Mouse (Mus musculus): ENCODE data around the gene Ccsap. TPM values are rescaled to one million over a fixed set of nuclear protein-coding genes. Genes with fewer than 3 reads are reported as not detected.
"Not testable (repeated sequence)": the region's sequence is repeated elsewhere in the genome, so short reads cannot be mapped to it uniquely, and the experiment has no call there.

The Ccsap gene
- polyA plus RNA-seq, 1 experiment from 2014 or later: 2.1 TPM

- peaks cover 3% of the 10 kb centered on the region; the same call in 1 of the 2 replicates for H3K36me3 ChIP-seq (ENCODE audit: control insufficient read depth, insufficient read depth, low read length)
- H3K27ac ChIP-seq (ENCODE audit: low read length): no peak overlapping the region
- H3K4me2 ChIP-seq (ENCODE audit: low read depth, low read length): no peak overlapping the region
- 81% methylated on average over 19 of the region's 19 CpGs for WGBS
- H3K4me1 ChIP-seq (ENCODE audit: control insufficient read depth, insufficient read depth, low read length): no peaks in the 10 kb centered on the region
- no peak overlapping the region for H3K9ac ChIP-seq (ENCODE audit: low read length)
- no peaks in the 10 kb centered on the region; the same call in 1 of the 2 replicates for H3K9me3 ChIP-seq (replicated peaks; ENCODE audit: control insufficient read depth, low read length)
- H3K4me3 ChIP-seq (replicated peaks; ENCODE audit: low read length): no peak overlapping the region
- no peak for ATAC-seq (ENCODE audit: insufficient read depth, low FRiP score)
- no peaks in the 10 kb centered on the region for H3K27me3 ChIP-seq (ENCODE audit: control insufficient read depth, insufficient read depth, low read length)
Observed at GRCm38 (mm10) chr8:123819683-123820610, 40.1 kb downstream of the Ccsap start.

- H3K27ac ChIP-seq (ENCODE audit: low read length): no peak overlapping the region
- 90% methylated on average over 11 of the region's 11 CpGs for WGBS
- no peak for ATAC-seq (ENCODE audit: insufficient read depth, low FRiP score)
Observed at GRCm38 (mm10) chr8:123817747-123818146, 42.3 kb downstream of the Ccsap start.

GRCm38 (mm10) chr8:123816939-123817338 is 43.1 kb downstream of the Ccsap start:
- no peak overlapping the region for H3K27ac ChIP-seq (ENCODE audit: low read length)
- no peak for ATAC-seq (ENCODE audit: insufficient read depth, low FRiP score)
- WGBS: 76% methylated on average over 8 of the region's 8 CpGs

More at GRCm38 (mm10) chr8:123817747-123818146, 42.3 kb downstream of the Ccsap start:
- Histone ChIP-seq H3K9ac (ENCODE audit: low read length) (no peak overlapping the region), H3K27me3 (ENCODE audit: control insufficient read depth, insufficient read depth, low read length) (no peaks in the 10 kb centered on the region), H3K4me2 (ENCODE audit: low read depth, low read length) (no peak overlapping the region), H3K4me3 (replicated peaks; ENCODE audit: low read length) (no peak overlapping the region), H3K9me3 (replicated peaks; ENCODE audit: control insufficient read depth, low read length) (no peaks in the 10 kb centered on the region), H3K36me3 (ENCODE audit: control insufficient read depth, insufficient read depth, low read length) (no peaks in the 10 kb centered on the region), H3K4me1 (ENCODE audit: control insufficient read depth, insufficient read depth, low read length) (peaks cover 4% of the 10 kb centered on the region; the same call in 1 of the 2 replicates)

GRCm38 (mm10) chr8:123815325-123815724 is 44.7 kb downstream of the Ccsap start:
- H3K4me2 ChIP-seq (ENCODE audit: low read depth, low read length): no peak overlapping the region
- no peak for ATAC-seq (ENCODE audit: insufficient read depth, low FRiP score)
- no peaks in the 10 kb centered on the region for H3K27me3 ChIP-seq (ENCODE audit: control insufficient read depth, insufficient read depth, low read length)
- H3K9ac ChIP-seq (ENCODE audit: low read length): no peak overlapping the region
- no peak overlapping the region for H3K27ac ChIP-seq (ENCODE audit: low read length)
- peaks cover 4% of the 10 kb centered on the region; the same call in 1 of the 2 replicates for H3K4me1 ChIP-seq (ENCODE audit: control insufficient read depth, insufficient read depth, low read length)
- H3K9me3 ChIP-seq (replicated peaks; ENCODE audit: control insufficient read depth, low read length): no peaks in the 10 kb centered on the region
- no peak overlapping the region for H3K4me3 ChIP-seq (replicated peaks; ENCODE audit: low read length)
- 80% methylated on average over 11 of the region's 11 CpGs for WGBS
- H3K36me3 ChIP-seq (ENCODE audit: control insufficient read depth, insufficient read depth, low read length): no peaks in the 10 kb centered on the region

More at GRCm38 (mm10) chr8:123816939-123817338, 43.1 kb downstream of the Ccsap start:
- no peaks in the 10 kb centered on the region for H3K9me3 ChIP-seq (replicated peaks; ENCODE audit: control insufficient read depth, low read length)
- peaks cover 4% of the 10 kb centered on the region; the same call in 1 of the 2 replicates for H3K4me1 ChIP-seq (ENCODE audit: control insufficient read depth, insufficient read depth, low read length)
- no peak overlapping the region for H3K4me2 ChIP-seq (ENCODE audit: low read depth, low read length)
- no peaks in the 10 kb centered on the region for H3K27me3 ChIP-seq (ENCODE audit: control insufficient read depth, insufficient read depth, low read length)
- no peaks in the 10 kb centered on the region for H3K36me3 ChIP-seq (ENCODE audit: control insufficient read depth, insufficient read depth, low read length)
- H3K4me3 ChIP-seq (replicated peaks; ENCODE audit: low read length): no peak overlapping the region
- H3K9ac ChIP-seq (ENCODE audit: low read length): no peak overlapping the region

GRCm38 (mm10) chr8:123813892-123814266 is 46.1 kb downstream of the Ccsap start:
- H3K27me3 ChIP-seq (ENCODE audit: control insufficient read depth, insufficient read depth, low read length): no peaks in the 10 kb centered on the region
- H3K36me3 ChIP-seq (ENCODE audit: control insufficient read depth, insufficient read depth, low read length): no peaks in the 10 kb centered on the region
- no peaks in the 10 kb centered on the region for H3K9me3 ChIP-seq (replicated peaks; ENCODE audit: control insufficient read depth, low read length)
- no peak overlapping the region for H3K4me2 ChIP-seq (ENCODE audit: low read depth, low read length)
- peak; percentile 30; the same call in 1 of the 2 replicates for ATAC-seq (ENCODE audit: insufficient read depth, low FRiP score)
- peaks cover 4% of the 10 kb centered on the region; the same call in 1 of the 2 replicates for H3K4me1 ChIP-seq (ENCODE audit: control insufficient read depth, insufficient read depth, low read length)
- no peak overlapping the region for H3K4me3 ChIP-seq (replicated peaks; ENCODE audit: low read length)
- 0 out of 2 replicates have a peak overlapping the region, but pooled peaks have one; percentile 8 for H3K9ac ChIP-seq (ENCODE audit: low read length)
- WGBS: 77% methylated on average over 4 of the region's 4 CpGs
- no peak overlapping the region for H3K27ac ChIP-seq (ENCODE audit: low read length)

- H3K4me3 ChIP-seq (replicated peaks; ENCODE audit: low read length): no peak overlapping the region
- peak; percentile 43; the same call in 1 of the 2 replicates for ATAC-seq (ENCODE audit: insufficient read depth, low FRiP score)
- H3K4me2 ChIP-seq (ENCODE audit: low read depth, low read length): no peak overlapping the region
- H3K36me3 ChIP-seq (ENCODE audit: control insufficient read depth, insufficient read depth, low read length): no peaks in the 10 kb centered on the region
- H3K9ac ChIP-seq (ENCODE audit: low read length): 0 out of 2 replicates have a peak overlapping the region, but pooled peaks have one; percentile 8
- H3K9me3 ChIP-seq (replicated peaks; ENCODE audit: control insufficient read depth, low read length): no peaks in the 10 kb centered on the region
- WGBS: 69% methylated on average over 16 of the region's 16 CpGs
- no peak overlapping the region for H3K27ac ChIP-seq (ENCODE audit: low read length)
- peaks cover 4% of the 10 kb centered on the region; the same call in 1 of the 2 replicates for H3K4me1 ChIP-seq (ENCODE audit: control insufficient read depth, insufficient read depth, low read length)
- H3K27me3 ChIP-seq (ENCODE audit: control insufficient read depth, insufficient read depth, low read length): no peaks in the 10 kb centered on the region
Observed at GRCm38 (mm10) chr8:123813173-123813891, 46.7 kb downstream of the Ccsap start.

- H3K9ac ChIP-seq (ENCODE audit: low read length): no peak overlapping the region
- no peaks in the 10 kb centered on the region for H3K9me3 ChIP-seq (replicated peaks; ENCODE audit: control insufficient read depth, low read length)
- no peak overlapping the region for H3K4me3 ChIP-seq (replicated peaks; ENCODE audit: low read length)
- H3K4me1 ChIP-seq (ENCODE audit: control insufficient read depth, insufficient read depth, low read length): peaks cover 8% of the 10 kb centered on the region
- ATAC-seq (ENCODE audit: insufficient read depth, low FRiP score): no peak
- no peaks in the 10 kb centered on the region for H3K36me3 ChIP-seq (ENCODE audit: control insufficient read depth, insufficient read depth, low read length)
- 87% methylated on average over 5 of the region's 5 CpGs for WGBS
- H3K27ac ChIP-seq (ENCODE audit: low read length): no peak overlapping the region
- no peak overlapping the region for H3K4me2 ChIP-seq (ENCODE audit: low read depth, low read length)
- no peaks in the 10 kb centered on the region for H3K27me3 ChIP-seq (ENCODE audit: control insufficient read depth, insufficient read depth, low read length)
Observed at GRCm38 (mm10) chr8:123812227-123812626, 47.8 kb downstream of the Ccsap start.

- H3K27me3 ChIP-seq (ENCODE audit: control insufficient read depth, insufficient read depth, low read length); H3K36me3 ChIP-seq (ENCODE audit: control insufficient read depth, insufficient read depth, low read length); H3K27ac ChIP-seq (ENCODE audit: low read length); H3K9me3 ChIP-seq (replicated peaks; ENCODE audit: control insufficient read depth, low read length); H3K4me3 ChIP-seq (replicated peaks; ENCODE audit: low read length); H3K4me2 ChIP-seq (ENCODE audit: low read depth, low read length); H3K9ac ChIP-seq (ENCODE audit: low read length); ATAC-seq (ENCODE audit: insufficient read depth, low FRiP score): not testable (repeated sequence)
- 83% methylated on average over 4 of the region's 4 CpGs for WGBS
- H3K4me1 ChIP-seq (ENCODE audit: control insufficient read depth, insufficient read depth, low read length): peaks cover 16% of the 10 kb centered on the region
Observed at GRCm38 (mm10) chr8:123809342-123809741, 50.7 kb downstream of the Ccsap start.

- H3K4me3 ChIP-seq (replicated peaks; ENCODE audit: low read length): no peak overlapping the region
- ATAC-seq (ENCODE audit: insufficient read depth, low FRiP score): no peak
- H3K9ac ChIP-seq (ENCODE audit: low read length): no peak overlapping the region
- no peak overlapping the region for H3K4me2 ChIP-seq (ENCODE audit: low read depth, low read length)
- peaks cover 16% of the 10 kb centered on the region for H3K4me1 ChIP-seq (ENCODE audit: control insufficient read depth, insufficient read depth, low read length)
- H3K9me3 ChIP-seq (replicated peaks; ENCODE audit: control insufficient read depth, low read length): no peaks in the 10 kb centered on the region
- no peaks in the 10 kb centered on the region for H3K36me3 ChIP-seq (ENCODE audit: control insufficient read depth, insufficient read depth, low read length)
- no peak overlapping the region for H3K27ac ChIP-seq (ENCODE audit: low read length)
- 69% methylated on average over 7 of the region's 7 CpGs for WGBS
- H3K27me3 ChIP-seq (ENCODE audit: control insufficient read depth, insufficient read depth, low read length): no peaks in the 10 kb centered on the region
Observed at GRCm38 (mm10) chr8:123808671-123809070, 51.3 kb downstream of the Ccsap start.
